Mouse (Mus musculus) heart, postnatal 0 days (tissue): ENCODE measurements at regions not wholly inside any gene's neighbourhood (a gene's known extent, or its start where the extent isn't known, plus 50 kb on each side); places are given as distances from the start of the nearest gene placed in this dataset.

Experiments used
- ATAC-seq: fragments of 200-750 bp; cut with Nextera tagmentation; 2 replicates; pipeline ENCODE4 v1.8.0; 2017; ENCODE audit warnings: low read depth, moderate number of reproducible peaks, moderate library complexity; ENCODE audit not compliant: insufficient read depth
- DNase-seq: peaks from one replicate; pipeline ENCODE4 v3.0.0-alpha.2; 2016; ENCODE audit warnings: low spot score
- H3K27ac ChIP-seq: fragments of 300-500 bp; sonication (generic); 2 replicates; pipeline ENCODE4 v1.5.1; 2014; ENCODE audit warnings: low read depth, mild to moderate bottlenecking
- H3K27me3 ChIP-seq: fragments of 300-500 bp; sonication (generic); 2 replicates; pipeline ENCODE4 v1.6.1; 2014; ENCODE audit warnings: low read length, mixed read lengths; ENCODE audit not compliant: control insufficient read depth, insufficient read depth
- H3K36me3 ChIP-seq: fragments of 300-500 bp; sonication (generic); replicated peaks from 2 replicates; pipeline ENCODE4 v1.6.1; 2014; ENCODE audit warnings: low read length, mixed read lengths; ENCODE audit not compliant: control insufficient read depth, insufficient read depth
- H3K4me1 ChIP-seq: fragments of 300-500 bp; sonication (generic); 2 replicates; pipeline ENCODE4 v1.6.1; 2014; ENCODE audit warnings: antibody characterized with exemption; ENCODE audit not compliant: control insufficient read depth, insufficient read depth
- H3K4me2 ChIP-seq: fragments of 300-500 bp; sonication (generic); 2 replicates; pipeline ENCODE4 v1.6.1; 2014; ENCODE audit warnings: low read depth, mild to moderate bottlenecking, low read length, moderate library complexity
- H3K4me3 ChIP-seq: fragments of 300-500 bp; sonication (generic); 2 replicates; pipeline ENCODE4 v1.5.1; 2014; ENCODE audit warnings: low read depth, low read length
- H3K9ac ChIP-seq: fragments of 300-500 bp; sonication (generic); replicated peaks from 2 replicates; pipeline ENCODE4 v1.6.1; 2014; ENCODE audit warnings: low read depth, low read length, mixed read lengths
- H3K9me3 ChIP-seq: fragments of 300-500 bp; sonication (generic); replicated peaks from 2 replicates; pipeline ENCODE4 v1.6.1; 2016; ENCODE audit warnings: low read length; ENCODE audit not compliant: control insufficient read depth
- CTCF ChIP-seq: IDR thresholded peaks from 2 replicates; pipeline ENCODE4 v1.5.1; 2016; ENCODE audit warnings: antibody characterized with exemption, control low read depth, low read depth
- EP300 ChIP-seq: IDR thresholded peaks from 2 replicates; pipeline ENCODE4 v1.6.1; 2016; ENCODE audit warnings: antibody characterized with exemption, low read depth
- WGBS: fragments of 180-500 bp; shearing (Covaris S2); extraction: QIAGEN DNeasy Blood & Tissue Kit; methylation state at CpG from one replicate; pipeline ENCODE4 v1.1.7; 2014; 5-methylcytosine and 5-hydroxymethylcytosine counted together

DNA sequence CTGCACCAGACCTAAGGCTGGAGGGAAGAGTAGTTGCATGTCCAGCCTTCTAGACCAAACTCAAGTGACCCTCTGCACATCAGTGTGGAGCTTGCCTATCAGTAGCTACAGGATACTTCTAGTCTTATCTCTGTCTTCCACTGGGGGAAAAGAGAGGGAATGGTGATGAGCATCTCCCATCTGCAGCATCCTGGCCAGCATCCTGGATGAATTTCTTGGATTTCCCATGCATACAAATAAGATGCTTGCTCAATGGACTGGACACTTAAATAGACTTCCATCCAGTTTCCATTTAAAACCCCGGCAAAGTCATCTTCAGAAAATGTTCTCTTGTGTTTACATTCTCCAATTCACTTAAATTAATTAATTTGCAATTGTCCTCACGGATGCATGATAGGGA lies 50.5 kb upstream of the Npas2 start:
- ATAC-seq (no peak), DNase-seq (no peak)
- Histone ChIP-seq H3K9me3 (no peaks in the 10 kb centered on the region), H3K4me2 (no peak overlapping the region), H3K4me1 (no peaks in the 10 kb centered on the region), H3K4me3 (no peak overlapping the region), H3K9ac (no peak overlapping the region), H3K36me3 (no peaks in the 10 kb centered on the region), H3K27me3 (no peaks in the 10 kb centered on the region), H3K27ac (no peak overlapping the region)
- TF ChIP-seq CTCF (no peak), EP300 (no peak)
- whole genome bisulfite sequencing = 83% methylated on average over 2 of the region's 2 CpGs

DNA sequence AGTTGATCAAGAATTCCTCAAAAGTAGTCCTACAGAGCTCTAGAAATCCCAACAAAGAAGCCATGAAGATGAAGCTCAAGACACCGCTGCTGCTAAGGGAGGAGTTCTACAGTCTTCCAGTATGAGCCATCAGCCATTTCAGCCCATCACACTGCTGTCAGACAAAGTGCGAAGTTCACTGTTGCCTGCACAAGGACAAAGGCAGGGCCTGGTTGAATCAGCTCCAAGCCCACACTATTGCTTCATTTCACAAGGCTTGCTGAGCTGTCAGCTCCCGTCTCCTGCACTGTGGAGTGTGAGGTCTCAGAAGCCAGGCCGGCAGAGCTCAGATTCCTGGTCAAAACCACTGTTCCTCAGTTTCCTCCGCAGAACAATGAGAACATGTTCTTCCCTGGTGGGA lies 49.9 kb upstream of the Npas2 start:
- Histone ChIP-seq H3K4me1 (no peaks in the 10 kb centered on the region), H3K9ac (no peak overlapping the region), H3K4me3 (no peak overlapping the region), H3K27ac (no peak overlapping the region), H3K9me3 (no peaks in the 10 kb centered on the region), H3K4me2 (no peak overlapping the region), H3K36me3 (no peaks in the 10 kb centered on the region), H3K27me3 (no peaks in the 10 kb centered on the region)
- TF ChIP-seq CTCF = no peak
- TF ChIP-seq EP300 = no peak
- DNase-seq = no peak
- ATAC-seq = no peak
- 78% methylated on average over 5 of the region's 5 CpGs for WGBS
